Mouse (Mus musculus): Measurements from ENCODE around the gene Ube2g2. TPM values are rescaled to one million over a fixed set of nuclear protein-coding genes. Genes with fewer than 3 reads are reported as not detected.

Ube2g2 gene
- polyA plus RNA-seq, 1 experiment, result 56.9 TPM

DNA sequence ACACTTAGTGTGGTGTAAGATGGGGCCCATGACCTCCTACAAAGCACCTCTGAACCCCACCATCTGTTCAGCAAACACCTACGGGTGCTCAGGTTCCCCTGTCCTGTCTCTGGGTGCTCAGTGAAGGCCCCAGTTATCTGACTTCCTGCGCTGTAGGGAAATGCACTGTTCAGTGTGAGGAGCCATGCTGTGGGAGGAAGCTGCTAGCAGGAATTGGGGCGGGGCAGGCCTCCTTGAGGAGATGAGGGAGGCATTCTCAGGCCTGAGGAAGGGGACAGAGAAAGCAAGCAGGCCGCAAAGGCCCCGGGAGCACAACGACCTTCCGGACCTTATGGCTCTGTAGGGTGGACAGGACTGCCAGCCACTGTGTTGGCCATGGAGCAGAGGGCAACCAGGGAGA is 33.0 kb upstream of the Ube2g2 start:
- TF ChIP-seq POLR2A (IDR thresholded peaks at IDR 0.05; ENCODE audit: borderline replicate concordance, extremely low read depth, insufficient read depth, insufficient read length, poor library complexity, severe bottlenecking), result no peak
- no peak for TF ChIP-seq CTCF (IDR thresholded peaks at IDR 0.05; ENCODE audit: borderline replicate concordance, extremely low read depth, insufficient read depth, insufficient read length)
- DNase-seq (ENCODE audit: low read depth), result no peak

DNA sequence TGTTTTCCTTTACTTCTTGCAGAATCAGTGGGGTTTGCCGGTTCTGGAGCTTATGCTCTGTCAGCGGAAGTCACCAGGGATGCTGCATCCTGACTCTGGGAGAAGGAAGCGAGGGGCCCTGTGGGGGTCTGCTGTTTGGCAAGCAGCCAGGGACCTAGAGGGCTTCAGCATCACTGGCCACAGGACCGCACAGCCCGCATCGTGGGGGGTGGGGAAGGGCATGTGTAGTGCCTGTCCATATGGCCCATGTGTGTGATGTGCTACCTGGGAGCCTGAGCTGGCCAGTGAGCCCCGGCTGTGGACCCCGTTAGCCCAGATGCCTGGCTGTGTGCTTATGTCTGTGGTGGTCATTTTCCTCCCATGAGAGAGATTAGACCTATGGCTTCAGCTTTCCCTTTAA is 32.3 kb upstream of the Ube2g2 start:
- no peak for TF ChIP-seq CTCF (IDR thresholded peaks at IDR 0.05; ENCODE audit: borderline replicate concordance, extremely low read depth, insufficient read depth, insufficient read length)
- no peak for DNase-seq (ENCODE audit: low read depth)

- DNase-seq (ENCODE audit: low read depth), result peak; percentile 53
- TF ChIP-seq POLR2A (IDR thresholded peaks at IDR 0.05; ENCODE audit: borderline replicate concordance, extremely low read depth, insufficient read depth, insufficient read length, poor library complexity, severe bottlenecking) (no peak), CTCF (IDR thresholded peaks at IDR 0.05; ENCODE audit: borderline replicate concordance, extremely low read depth, insufficient read depth, insufficient read length) (peak; percentile 72)
Observed at GRCm38 (mm10) chr10:77590812-77591211, 31.3 kb upstream of the Ube2g2 start.

DNA sequence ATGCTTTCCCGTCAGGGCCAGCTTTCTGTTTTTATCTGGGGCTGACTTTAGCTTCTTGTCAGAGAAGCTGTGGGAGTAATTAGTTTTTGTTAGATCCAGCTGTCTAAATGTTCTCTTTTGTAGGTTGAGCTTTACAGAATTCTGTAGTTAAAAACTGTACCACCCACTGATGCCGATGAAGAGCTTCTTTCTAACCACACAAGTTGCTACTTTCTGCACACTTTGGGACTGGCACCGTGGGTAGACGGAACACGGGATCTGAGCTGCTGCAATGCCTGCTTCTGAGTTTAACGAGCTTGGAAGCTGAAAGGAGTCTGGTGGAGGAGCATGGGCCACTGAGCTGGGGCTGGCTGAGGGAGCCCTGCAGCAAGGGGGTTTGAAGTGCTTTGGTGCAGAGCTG is 30.5 kb upstream of the Ube2g2 start:
- no peak for DNase-seq (ENCODE audit: low read depth)
- TF ChIP-seq CTCF (IDR thresholded peaks at IDR 0.05; ENCODE audit: borderline replicate concordance, extremely low read depth, insufficient read depth, insufficient read length) (no peak), POLR2A (IDR thresholded peaks at IDR 0.05; ENCODE audit: borderline replicate concordance, extremely low read depth, insufficient read depth, insufficient read length, poor library complexity, severe bottlenecking) (no peak)

DNA sequence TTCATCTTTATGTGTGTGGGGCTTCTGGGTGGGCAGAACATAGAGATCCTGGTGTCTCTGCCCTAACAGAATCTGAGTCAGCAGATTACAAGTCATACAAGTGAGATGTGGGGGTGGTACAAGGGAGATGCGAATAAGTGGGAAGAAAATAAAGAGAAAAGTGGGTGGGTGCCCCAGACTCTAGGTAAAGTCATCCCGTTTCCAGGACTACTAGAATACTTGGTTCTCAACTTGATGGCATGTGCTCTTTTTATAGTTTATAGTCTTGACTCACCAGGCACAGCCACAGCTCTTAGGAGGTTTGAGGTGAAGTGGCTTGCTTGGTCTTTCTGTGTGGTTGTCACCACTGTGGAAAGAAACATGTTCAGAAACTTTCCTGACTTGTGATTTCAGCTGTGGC is 26.0 kb upstream of the Ube2g2 start:
- TF ChIP-seq CTCF (IDR thresholded peaks at IDR 0.05; ENCODE audit: borderline replicate concordance, extremely low read depth, insufficient read depth, insufficient read length) (no peak), POLR2A (IDR thresholded peaks at IDR 0.05; ENCODE audit: borderline replicate concordance, extremely low read depth, insufficient read depth, insufficient read length, poor library complexity, severe bottlenecking) (no peak)
- DNase-seq (ENCODE audit: low read depth), result no peak

DNA sequence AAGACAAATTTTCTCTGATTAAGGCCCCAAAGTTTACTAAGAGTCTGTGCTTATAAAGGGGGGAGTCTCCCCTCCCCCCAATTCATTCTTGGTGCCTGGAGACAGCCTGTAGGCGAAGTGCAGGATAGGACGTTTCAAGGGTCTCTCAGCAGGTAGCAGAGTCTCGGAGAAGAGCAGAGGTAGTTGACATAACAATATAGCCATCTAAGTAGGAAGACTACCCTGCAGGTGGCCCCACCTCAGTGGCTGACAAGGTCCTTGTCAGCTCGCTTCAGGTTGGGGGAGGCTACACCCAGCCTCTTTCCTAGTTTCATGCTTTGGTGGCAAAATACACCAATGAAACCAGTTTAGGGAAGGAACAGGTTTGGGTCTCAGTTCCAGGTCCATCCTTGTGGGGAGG is 19.1 kb upstream of the Ube2g2 start:
- DNase-seq (ENCODE audit: low read depth), result no peak
- TF ChIP-seq POLR2A (IDR thresholded peaks at IDR 0.05; ENCODE audit: borderline replicate concordance, extremely low read depth, insufficient read depth, insufficient read length, poor library complexity, severe bottlenecking), result no peak
- TF ChIP-seq CTCF (IDR thresholded peaks at IDR 0.05; ENCODE audit: borderline replicate concordance, extremely low read depth, insufficient read depth, insufficient read length), result no peak

DNA sequence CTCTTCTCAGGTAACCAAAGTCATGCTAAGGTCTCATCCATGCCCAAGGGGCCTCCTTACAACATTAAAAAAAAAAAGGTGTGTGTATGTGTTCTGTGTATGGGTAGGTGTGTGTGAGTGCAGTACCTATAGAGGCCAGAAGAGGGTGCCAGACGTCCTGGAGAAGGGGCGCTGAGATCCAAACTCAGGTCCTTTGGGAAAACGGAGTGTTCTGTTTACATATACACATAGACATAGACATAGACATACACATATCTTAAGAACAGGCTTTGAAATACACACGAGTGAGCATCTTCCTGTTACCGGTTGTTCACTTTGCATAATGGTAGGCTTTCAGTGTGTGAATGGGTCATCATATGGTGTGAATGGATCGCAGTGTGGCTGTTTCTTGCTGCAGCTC is 18.0 kb upstream of the Ube2g2 start:
- TF ChIP-seq CTCF (IDR thresholded peaks at IDR 0.05; ENCODE audit: borderline replicate concordance, extremely low read depth, insufficient read depth, insufficient read length) (peak; percentile 28; the same call in 1 of the 2 replicates), POLR2A (IDR thresholded peaks at IDR 0.05; ENCODE audit: borderline replicate concordance, extremely low read depth, insufficient read depth, insufficient read length, poor library complexity, severe bottlenecking) (no peak)
- no peak for DNase-seq (ENCODE audit: low read depth)

GRCm38 (mm10) chr10:77604958-77605357 is 17.1 kb upstream of the Ube2g2 start:
- DNase-seq (ENCODE audit: low read depth), result peak; percentile 15
- no peak for TF ChIP-seq POLR2A (IDR thresholded peaks at IDR 0.05; ENCODE audit: borderline replicate concordance, extremely low read depth, insufficient read depth, insufficient read length, poor library complexity, severe bottlenecking)
- TF ChIP-seq CTCF (IDR thresholded peaks at IDR 0.05; ENCODE audit: borderline replicate concordance, extremely low read depth, insufficient read depth, insufficient read length), result no peak

DNA sequence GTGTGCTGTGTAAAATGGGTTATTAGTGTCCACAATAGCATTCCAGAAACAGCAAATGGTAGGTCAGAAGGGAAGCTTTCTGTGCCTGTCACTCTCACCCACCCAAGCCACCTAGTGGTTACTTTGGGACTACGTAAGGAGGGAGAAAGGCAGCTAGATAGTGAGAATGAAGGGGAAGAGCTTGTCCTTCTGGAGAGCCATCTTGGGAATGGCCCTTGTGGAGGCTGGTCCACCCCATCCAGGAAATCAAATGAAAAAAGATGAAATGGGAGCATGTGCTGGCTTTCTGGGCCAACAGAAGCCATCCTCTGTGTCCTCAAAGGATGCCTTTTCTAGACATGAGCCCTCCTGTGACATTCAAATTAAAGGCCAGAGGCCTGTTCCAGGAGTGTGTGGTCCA is 16.7 kb upstream of the Ube2g2 start:
- TF ChIP-seq CTCF (IDR thresholded peaks at IDR 0.05; ENCODE audit: borderline replicate concordance, extremely low read depth, insufficient read depth, insufficient read length) (peak; percentile 53; the same call in 1 of the 2 replicates), POLR2A (IDR thresholded peaks at IDR 0.05; ENCODE audit: borderline replicate concordance, extremely low read depth, insufficient read depth, insufficient read length, poor library complexity, severe bottlenecking) (no peak)
- DNase-seq (ENCODE audit: low read depth), result peak; percentile 57

DNA sequence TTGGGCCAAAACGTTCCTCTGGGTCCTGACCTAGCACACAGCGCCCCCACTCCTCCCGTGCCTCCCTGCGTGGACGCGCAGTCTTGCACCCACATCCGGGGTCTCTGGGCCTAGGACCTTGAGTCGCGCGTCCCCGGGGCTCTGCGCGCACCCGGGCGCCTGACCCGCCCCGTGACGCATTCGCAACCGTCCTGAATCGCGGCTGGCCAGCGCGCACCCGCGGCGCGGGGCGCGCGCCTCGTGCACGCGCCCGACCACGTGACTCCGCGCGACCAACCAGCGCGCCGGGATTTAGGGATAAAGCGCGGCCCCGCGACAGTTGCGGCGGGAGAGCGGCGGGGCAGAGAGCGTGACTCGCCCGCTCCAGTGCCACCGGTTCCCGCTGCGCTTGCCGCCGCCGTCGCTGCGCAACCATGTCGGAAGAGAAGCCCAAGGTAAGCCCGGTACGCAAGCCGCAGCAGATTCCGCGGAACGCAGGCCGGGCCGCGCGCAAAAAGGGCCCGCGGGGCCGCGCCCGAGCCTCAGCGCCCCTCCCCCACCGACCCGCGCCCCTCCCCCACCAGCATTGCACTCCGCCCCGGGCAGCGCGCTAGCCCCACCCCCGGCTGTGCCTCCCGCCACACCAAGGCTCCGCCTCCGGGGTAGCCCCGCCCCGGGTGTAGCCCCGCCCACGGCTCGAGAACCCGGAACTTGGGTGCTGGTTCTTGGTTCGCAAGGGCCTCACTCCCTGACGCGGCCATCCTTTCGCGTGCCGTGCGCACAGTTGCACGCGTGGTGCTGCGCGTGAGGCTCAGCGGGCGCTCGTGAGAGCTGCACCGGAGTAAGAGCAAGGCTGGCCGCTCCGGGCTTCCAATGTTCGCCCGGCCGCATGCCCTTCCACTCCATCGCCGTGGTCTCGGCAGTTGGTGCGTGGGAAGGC is 15.9 kb upstream of the Ube2g2 start, which contains the start of the genes Sumo3 and Gm49325:
Gene Sumo3 (plus strand): TSS at position 190 of the 919 bp plus-strand sequence.
Gene Gm49325 (plus strand): TSS at position 290 of the 919 bp plus-strand sequence.
- peak; percentile 93 for DNase-seq (ENCODE audit: low read depth)
- TF ChIP-seq POLR2A (IDR thresholded peaks at IDR 0.05; ENCODE audit: borderline replicate concordance, extremely low read depth, insufficient read depth, insufficient read length, poor library complexity, severe bottlenecking), result peak; percentile 78; the same call in 1 of the 2 replicates
- TF ChIP-seq CTCF (IDR thresholded peaks at IDR 0.05; ENCODE audit: borderline replicate concordance, extremely low read depth, insufficient read depth, insufficient read length), result no peak

DNA sequence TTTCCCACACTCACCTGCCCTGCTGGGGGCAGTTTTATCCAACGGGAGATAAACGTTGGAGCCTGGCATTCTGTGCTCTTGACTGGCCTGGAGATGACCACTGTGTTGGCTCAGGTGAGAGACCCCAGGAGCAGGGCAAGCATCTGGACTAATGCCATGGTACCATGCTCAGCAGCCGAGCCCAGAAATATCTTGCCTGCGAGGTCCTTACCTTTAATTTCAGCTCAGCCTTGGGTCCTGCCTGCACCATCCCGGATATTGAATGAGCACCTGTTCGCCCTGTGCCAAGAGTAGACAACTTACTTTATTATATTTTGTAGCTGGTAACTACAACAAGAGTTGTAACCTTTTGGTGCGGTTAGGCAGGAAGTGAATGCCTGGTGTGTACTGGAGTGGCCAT is 15.2 kb upstream of the Ube2g2 start:
- DNase-seq (ENCODE audit: low read depth), result no peak
- TF ChIP-seq CTCF (IDR thresholded peaks at IDR 0.05; ENCODE audit: borderline replicate concordance, extremely low read depth, insufficient read depth, insufficient read length), result no peak

- TF ChIP-seq POLR2A (IDR thresholded peaks at IDR 0.05; ENCODE audit: borderline replicate concordance, extremely low read depth, insufficient read depth, insufficient read length, poor library complexity, severe bottlenecking), result no peak
- TF ChIP-seq CTCF (IDR thresholded peaks at IDR 0.05; ENCODE audit: borderline replicate concordance, extremely low read depth, insufficient read depth, insufficient read length), result no peak
- no peak for DNase-seq (ENCODE audit: low read depth)
Observed at GRCm38 (mm10) chr10:77607441-77607840, 14.6 kb upstream of the Ube2g2 start.
